Mouse (Mus musculus) erythroblast, adult 5-6 weeks (primary cell): ENCODE data around the gene Fbln2. TPM values are rescaled to one million over a fixed set of nuclear protein-coding genes. Genes with fewer than 3 reads are reported as not detected.
"Not testable (repeated sequence)": the region's sequence is repeated elsewhere in the genome, so short reads cannot be mapped to it uniquely, and the experiment has no call there.

ENCODE experiments used
- ATAC-seq: replicated peaks from 2 replicates; pipeline ENCODE4 v1.8.0; 2016; ENCODE audit warnings: moderate number of reproducible peaks, mild to moderate bottlenecking, moderate TSS enrichment, inconsistent platforms; ENCODE audit not compliant: poor library complexity, low FRiP score, severe bottlenecking
- total RNA-seq, 2 experiments: library from RNA; stranded (forward) in 1 of 2; stranded (reverse) in 1 of 2; fragments of 150-400 nt in 1 of 2; fragments of 200-764, 138-1000 nt in 1 of 2; gene quantifications; 2 replicates each; pipeline versions ENCODE4 v1.2.3 to v1.2.4; 2015 to 2017; ENCODE audit warnings: low replicate concordance in 2 of 2

Gene Fbln2
- not detected in 2 replicates for total RNA-seq (2015; ENCODE audit: low replicate concordance)
- not detected in 2 replicates for total RNA-seq (2017; ENCODE audit: low replicate concordance)

DNA sequence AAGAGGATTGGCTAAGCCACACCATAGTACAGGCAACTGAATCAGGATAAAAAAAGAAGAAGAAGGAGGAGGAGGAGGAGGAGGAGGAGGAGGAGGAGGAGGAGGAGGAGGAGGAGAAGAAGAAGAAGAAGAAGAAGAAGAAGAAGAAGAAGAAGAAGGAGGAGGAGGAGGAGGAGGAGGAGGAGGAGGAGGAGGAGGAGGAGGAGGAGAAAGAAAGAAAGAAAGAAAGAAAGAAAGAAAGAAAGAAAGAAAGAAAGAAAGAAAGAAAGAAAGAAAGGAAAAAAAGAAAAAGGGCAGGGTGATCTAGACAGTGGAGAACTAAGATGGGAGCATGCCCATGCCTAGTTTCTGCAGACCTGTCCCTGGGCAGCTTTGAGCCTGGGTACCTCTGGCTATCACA, at the start of gene Fbln2:
Gene Fbln2, plus strand, starts transcription at position 301 of the 400 bp plus-strand sequence.
- not testable (repeated sequence) for ATAC-seq

DNA sequence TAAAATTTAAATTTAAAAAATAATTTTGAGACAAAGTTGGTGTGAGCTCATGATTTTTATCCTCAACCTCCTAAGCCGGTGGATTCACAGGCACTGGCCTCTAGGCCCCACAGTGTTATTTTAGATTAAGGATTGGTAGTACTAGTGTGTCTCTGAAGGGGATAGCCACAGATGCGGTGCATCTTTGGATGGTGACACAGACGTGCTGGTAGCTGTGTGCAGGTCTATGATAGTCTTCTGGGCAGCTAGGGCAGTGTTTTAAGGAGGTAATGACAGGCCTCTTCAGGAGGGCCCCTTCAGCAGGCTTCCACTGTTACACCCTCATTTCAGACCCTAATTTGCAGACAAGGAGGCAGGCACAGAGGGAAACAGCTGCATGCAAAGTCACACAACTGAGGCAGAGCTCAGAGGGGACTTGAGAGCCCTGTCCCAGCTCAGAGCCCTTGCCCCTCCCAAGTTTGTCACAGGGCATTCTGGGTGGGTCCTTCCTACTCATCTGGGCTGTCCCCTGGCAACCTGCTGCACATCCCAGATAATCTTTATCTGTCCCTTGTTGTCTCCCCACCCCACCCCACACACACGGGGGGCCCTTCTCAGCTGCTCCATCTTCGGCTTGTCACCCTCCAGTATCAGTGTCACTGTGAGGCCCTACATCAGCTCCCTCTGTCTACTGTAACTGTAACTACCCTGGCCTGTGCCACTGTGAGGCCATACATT, 48.9 kb upstream of the Fbln2 start:
- ATAC-seq: peak; percentile 81

DNA sequence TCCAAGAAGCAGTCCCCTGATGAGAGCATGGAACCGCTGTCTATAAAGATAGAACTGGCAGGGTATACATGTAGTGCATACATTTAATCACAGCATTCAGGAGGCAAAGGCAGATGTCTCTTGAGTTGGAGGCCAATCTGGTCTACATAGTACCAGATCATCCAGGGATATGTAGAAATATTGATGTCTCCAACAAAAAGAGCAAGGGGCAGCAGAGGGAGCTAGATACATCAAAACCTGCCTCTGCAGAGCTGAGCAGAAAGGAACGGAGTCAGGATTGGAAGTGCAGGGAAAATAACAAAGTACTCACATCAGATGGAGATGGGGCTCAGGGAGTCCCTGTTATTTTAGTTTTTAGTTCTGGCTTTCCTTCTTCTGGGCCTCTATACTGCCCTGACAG, 47.7 kb upstream of the Fbln2 start:
- no peak for ATAC-seq

DNA sequence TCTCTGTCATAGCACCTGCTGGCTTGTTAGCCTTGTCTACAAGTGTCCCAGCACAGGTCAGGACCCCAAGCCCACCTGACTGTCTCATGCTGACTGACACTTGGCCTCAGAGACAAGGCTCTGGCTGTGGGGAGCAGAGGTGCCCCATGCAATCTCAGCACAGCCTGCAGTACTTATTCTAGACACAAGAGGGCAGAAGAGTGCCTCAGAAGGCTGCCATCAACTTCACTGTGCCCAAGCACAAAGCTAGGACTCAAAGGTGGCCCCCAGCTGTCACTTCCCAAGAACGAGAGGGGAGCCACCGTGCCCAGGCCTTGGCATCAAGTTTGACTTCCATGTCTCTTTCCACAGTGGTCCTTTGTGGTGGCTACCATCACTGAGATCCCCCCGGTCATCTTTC, 47.0 kb upstream of the Fbln2 start:
- peak; percentile 58 for ATAC-seq

DNA sequence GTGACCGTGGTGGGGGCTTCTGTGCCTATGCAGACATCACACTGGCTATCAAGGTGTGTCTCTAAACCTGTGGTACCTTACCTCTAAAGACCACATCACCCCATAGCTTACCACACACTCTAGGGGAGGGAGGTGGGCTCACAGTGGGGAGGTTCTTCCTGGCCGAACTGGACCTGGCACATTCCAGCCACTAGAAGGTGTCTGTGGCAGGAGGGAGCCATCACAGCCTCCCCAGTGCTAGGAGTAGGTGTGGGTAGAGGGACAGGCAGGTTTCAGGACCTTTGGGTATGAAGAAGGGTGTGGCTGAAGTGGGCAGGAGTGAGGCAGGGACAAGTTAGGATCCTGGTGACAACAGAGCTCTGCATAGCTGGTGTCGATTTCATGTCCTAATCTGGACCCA, 44.4 kb upstream of the Fbln2 start:
- ATAC-seq: no peak

DNA sequence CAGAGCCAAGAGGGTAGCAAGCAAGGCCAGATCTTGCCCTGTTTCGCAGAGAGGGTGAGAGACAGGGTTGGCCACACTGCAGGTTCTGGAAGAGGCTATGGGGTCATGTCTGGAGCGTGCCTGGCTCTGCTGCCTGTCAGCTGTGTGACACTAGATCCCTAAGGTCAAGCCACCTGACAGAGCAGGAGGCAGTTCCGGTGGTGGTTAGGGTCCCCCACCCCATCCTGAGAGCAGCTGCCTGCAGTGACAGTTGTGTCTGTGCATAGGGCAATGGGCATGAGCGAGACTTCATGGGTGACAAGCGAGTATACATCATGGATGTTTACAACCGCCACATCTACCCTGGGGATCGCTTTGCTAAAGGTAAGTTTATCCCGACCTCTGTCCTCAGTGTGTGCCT, 43.1 kb upstream of the Fbln2 start:
- no peak for ATAC-seq

DNA sequence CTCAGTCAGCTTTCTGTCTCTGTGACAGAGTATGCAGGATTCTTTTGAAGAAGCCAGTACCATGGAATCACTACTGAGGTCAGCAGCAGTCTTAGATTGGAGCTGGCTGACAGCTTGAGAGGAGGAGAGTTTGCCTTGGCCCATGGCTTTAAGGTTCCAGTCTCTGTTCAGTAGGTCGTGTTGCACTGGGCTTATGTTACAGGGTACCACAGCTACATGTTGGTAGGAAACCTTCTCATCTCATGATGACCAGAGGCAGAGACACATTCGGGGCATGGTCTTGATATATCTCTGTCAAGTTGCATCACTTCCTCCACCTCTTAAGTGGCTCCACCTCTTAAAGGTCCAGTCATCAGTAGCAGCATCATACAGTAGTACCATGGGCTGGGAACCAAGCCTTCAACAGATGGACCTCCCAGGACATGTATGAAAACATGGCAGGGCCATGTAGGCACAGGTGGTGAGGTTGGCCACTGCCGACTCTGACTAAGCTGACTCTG, 40.8 kb upstream of the Fbln2 start:
- no peak for ATAC-seq

DNA sequence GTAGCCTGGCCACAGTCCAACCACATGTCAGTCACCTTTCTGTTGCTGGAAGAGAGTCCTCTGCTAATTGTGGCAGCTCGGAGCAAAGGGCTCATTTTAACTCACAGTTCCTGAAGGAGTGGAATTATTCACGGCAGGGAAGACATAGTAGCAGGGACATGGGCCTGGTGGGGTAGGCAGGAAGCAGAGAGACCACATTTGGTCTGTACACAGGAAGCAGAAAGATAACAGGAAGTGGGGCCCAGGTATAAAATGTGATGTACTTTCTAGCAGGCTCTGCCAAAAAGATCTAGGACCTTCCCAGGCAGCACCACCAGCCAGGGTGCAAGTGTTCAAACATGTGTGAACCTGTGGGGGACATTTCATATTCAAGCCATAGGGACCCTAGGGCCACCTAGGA, 39.9 kb upstream of the Fbln2 start:
- no peak for ATAC-seq

DNA sequence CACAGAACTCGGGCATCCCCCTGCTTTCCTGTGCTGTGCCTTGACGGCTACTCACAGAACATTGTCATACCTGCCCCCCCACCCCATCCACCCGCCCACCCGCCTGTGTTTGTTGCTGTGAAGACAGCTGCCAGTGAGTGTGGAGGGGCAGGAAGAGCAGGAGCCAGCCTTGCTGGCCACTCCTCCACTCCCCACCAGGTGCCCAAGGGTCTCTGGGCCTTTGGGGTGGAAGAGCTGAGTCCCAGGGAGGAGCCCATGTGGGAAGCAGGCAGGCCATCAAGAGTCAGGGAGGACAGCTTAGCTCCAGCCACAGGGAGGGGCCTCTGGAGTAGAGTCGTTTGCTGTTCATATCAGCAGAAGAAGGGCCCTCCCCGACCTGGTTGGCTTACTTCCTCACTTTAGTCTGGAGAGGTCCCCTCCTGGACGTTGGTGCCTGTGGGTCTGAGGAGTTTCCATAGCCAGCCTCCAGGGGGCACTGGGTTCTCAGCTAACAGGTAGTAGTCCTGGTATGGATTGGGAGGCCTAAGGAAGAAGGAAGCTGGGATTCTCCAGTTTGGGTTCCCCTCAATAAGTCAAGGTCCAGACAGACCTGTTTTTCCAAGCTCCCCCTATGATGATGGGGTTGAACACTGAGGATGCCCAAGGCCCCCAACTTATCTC, 38.9 kb upstream of the Fbln2 start:
- ATAC-seq: 0 out of 2 replicates have a peak, but pooled peaks have one; percentile 32

DNA sequence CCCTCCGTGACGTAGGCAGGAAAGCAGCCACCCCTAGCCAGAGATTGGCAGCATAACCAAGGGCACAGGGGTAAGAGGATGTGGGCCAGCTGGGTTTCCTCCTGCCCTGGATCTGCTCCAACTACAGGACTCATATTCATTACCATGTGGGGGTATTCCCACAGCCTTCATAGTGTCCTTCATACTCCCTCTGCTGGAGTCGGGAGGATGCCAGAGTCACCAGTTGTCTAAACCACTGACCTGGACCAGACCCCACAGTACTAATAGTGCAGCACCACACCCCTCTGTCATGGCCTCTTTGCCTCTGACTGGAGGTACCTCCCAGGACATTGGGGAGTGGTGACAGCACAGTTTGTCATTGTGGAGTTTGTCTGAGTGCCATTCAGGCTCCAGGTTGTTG, 38.0 kb upstream of the Fbln2 start:
- no peak for ATAC-seq

DNA sequence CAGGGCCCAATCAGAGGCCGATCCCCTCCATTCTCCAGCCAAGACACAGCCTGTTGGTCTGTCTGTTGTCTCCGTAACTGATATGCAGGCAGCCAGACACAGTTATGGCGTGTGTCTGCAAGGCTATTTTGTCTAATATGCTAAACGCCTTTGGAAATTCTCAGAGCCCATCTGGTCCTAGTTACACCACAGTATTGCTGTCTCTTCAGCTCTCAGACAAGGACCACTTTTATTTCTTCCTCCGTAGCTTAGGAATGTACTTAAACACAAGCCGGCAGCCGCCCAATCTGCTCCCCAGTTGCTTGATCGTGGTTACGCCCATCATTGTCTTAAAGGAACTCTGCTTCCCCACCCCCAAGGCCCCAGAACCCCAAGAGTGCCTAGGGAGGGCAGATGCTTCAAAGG, 31.5 kb upstream of the Fbln2 start:
- no peak for ATAC-seq

DNA sequence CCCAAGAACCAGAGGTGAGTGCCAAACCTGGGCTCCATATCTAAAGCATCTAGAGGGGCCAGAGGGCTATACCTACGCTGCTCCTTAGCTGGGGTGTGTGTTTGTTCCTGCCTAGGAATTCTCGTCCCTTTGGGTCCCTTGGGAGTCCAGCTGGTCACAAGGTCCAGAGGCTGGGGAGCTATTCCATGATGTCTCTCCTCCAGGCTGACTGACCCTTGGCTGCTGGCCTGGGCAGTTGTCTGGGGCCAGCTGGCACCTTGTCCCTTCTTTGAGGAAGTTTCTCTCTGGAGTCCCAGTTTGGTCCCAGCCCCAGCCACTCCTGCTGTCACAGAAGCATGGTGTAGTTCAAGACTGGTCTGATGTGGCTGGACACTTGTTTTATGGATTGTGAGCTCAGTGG, 30.9 kb upstream of the Fbln2 start:
- ATAC-seq: no peak

DNA sequence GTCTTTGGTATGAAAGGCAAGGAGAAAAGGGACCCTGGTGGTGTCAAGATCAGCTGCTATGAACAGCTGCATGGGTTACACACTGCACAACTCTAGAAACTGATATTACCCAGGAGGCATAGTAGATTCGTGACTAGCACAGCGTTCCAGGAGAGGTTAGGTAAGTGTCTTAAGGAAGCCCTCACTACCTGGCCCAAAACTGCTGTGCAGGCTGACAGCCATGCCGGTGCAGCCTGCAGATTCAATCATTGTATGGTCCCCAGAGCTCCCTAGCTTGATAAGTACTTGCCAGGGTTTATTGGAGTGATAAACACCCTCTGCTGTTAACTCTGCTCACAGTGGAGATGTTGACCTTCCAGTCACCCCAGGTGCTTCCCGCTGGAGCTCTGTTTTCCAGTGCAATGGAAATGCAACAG, 30.2 kb upstream of the Fbln2 start:
- no peak for ATAC-seq

DNA sequence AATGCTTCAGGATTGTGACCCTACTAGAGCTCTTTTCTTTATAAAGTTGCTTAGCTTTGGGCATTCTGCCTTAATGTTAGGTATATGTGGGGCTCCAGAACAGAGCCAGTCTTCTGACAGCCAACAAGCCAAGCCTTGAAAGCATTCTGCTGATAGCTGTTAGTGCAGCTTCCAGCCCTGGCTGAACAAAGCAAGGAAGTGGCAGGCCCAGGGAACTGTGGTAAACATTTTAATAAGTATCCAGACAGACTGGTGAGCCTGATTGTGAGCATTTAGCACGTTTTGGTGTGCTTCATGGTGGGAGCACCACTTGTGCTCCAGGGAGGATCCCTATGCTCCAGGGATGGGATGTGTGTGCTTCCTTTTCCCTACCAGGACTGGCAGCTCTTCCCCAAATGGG, 29.2 kb upstream of the Fbln2 start:
- no peak for ATAC-seq

DNA sequence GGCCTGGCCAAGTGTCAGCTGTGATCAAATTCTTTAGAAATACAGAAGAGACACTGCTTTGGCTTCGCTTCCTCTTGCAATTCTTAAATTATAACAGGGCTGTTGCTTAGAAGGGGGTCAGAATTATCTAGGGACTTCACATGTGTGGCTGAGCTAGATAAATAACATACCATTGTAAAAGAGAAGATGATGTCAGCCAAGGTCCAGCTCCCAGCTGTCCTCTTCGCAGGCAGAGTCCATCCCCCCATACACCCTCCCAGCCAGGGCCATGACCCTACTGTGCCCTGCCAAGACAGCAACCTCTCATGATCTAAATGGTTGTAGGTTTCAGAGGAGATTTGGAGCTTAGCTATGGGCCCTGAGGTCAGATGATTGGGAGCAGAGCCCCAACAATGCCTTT, 28.3 kb upstream of the Fbln2 start:
- ATAC-seq: no peak

DNA sequence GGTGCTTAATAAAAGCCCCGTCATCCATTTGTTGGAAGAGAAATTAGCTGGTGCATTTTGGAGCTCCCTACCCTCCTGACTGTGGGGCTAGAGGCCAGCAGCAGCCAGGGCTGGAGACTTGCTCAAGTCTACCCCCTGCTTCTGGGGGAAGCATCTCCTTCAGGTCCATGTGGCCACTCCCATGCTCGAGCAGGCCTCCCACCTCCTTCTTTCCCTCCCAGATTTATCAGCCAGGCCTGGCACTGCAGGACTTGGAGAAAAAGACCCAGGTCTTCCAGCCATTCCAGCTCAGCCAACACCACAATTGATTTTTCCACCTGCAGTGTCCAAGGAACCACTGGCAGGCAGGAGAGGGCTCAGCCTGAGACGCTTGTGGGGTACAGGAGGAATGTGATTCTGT, 27.5 kb upstream of the Fbln2 start:
- no peak for ATAC-seq

DNA sequence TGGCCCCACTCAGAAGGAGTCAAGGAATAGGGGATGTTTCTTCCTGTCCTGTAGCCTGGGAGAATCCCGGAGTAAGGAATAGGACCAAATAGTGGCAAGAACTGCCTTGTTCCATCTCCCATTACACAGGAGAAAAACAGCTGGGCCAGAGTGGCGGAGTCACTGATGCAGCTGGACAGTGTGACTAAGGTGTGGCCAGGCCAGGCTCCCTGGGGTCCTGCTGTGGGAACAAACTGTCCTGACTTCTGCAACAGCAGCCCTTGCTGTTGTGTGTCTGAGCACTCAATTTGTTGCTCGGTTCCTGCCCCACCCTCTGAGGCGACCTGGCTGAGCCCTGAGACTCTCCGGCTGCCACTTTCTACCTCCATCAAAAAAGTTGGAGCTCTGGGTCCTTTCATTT, 26.8 kb upstream of the Fbln2 start:
- ATAC-seq: no peak

DNA sequence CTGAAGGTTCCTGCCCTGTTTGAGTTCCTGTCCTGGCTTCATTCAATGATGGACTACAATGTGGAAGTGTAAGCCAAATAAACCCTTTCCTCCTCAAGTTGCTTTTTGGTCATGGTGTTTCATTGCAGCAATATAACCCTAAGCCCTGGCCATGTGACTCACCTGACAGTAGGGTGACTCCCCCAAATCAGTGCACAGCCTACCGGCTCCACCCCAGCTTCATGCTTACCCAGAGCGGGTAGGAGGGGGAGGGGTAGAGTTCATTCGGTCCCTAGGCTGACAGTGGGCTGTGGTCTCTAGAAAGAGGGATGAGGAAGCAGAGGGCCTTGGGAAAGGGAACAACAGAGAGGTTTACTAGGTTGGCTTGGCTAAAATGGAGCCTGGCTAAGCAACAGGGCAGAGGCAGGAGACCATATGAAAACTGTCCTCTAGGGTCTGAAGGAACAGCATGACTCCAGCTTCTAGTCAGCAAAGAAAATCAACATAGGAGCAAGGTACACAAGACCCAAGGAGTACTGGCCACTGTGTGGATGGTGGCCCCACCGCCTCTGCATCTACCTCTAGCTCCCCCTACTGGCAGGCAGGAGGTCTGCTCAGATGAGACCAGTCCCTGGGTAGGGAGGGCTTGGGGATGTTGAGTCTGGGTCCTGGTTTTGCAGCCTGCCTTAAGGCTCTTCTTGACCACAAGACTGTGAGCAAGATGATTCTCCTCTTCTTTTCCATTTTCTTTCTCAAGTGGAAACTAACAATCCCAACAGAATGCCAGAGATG, 25.9 kb upstream of the Fbln2 start:
- peak; percentile 83 for ATAC-seq

DNA sequence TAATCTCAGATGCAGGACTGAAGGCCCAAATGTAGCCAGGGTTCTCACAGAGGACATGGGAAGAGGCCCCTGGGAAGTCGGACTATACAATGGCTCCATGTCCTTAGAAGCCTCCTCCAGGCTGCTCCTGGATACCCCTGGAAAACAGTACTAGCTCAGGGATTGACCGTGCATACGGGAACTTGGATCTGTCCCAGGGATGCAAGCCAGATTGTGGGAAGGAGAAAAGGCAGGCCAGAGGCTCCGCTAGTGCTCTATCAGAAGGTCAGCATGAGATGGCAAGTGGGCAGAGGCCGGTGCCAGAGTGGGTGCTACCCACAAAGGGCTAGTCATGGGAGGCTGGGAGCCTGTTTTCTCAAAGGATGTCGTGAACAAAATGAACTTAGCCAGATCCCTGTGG, 25.3 kb upstream of the Fbln2 start:
- ATAC-seq: no peak

DNA sequence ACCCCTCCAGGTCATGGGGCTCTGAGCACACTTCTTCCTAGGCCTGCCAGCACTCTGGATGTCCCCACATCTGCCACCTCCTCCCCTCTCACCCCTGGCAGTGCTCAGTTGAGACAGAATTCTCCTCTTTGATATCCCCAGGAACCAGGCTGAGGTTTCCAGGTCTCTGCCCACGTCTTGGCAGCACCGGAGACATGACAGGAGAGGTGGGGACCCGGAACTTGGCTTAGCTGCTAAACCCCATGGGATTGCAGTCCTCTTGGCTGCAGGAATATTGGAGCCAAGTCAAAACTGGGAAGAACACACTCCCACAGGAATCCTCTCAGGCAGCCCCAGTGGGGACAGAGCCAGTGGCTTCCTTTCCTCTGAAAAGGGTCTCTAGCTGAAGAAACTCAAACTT, 24.4 kb upstream of the Fbln2 start:
- ATAC-seq: no peak

DNA sequence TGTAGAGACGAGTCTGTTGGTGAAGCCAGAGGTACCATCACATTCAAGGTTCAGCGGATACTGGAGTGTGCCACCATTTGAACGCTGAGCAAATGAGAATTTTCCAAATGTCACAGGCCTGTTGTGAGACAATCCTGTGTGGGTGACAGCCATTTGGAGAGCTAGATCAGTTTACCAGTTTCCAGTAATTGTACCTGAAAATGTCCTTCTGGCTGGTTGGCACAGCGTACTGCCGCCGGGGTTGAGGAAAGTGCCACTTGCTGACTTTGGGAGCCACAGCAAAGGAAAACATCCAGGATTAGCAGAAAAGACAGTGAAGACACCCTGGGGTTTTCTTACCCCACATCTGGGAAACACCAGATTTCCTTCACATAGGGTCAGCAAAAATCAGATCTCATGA, 22.3 kb upstream of the Fbln2 start:
- ATAC-seq: no peak
